Mouse (Mus musculus) thymus, adult 18-20 months (tissue): Measurements from ENCODE around the gene Vsig10.
"Not testable (repeated sequence)": the region's sequence is repeated elsewhere in the genome, so short reads cannot be mapped to it uniquely, and the experiment has no call there.

ENCODE experiments used
- DNase-seq, 2 experiments: peaks; one replicate each; pipeline ENCODE4 v3.0.0; 2022; ENCODE audit warnings: mixed read lengths in 2 of 2

Gene Vsig10

GRCm38 (mm10) chr5:117318741-117319629 lies at the start of gene Vsig10:
Vsig10 (plus strand) TSS chr5:117319083.
- DNase-seq, result peak; percentile 8 to 17

GRCm38 (mm10) chr5:117269395-117269794 lies 49.5 kb upstream of the Vsig10 start:
- DNase-seq, result no peak

GRCm38 (mm10) chr5:117271945-117272344 lies 46.9 kb upstream of the Vsig10 start:
- no peak for DNase-seq

GRCm38 (mm10) chr5:117274817-117275216 lies 44.1 kb upstream of the Vsig10 start:
- DNase-seq, result no peak

GRCm38 (mm10) chr5:117277784-117278183 lies 41.1 kb upstream of the Vsig10 start:
- no peak for DNase-seq

- DNase-seq, result no peak
Observed at GRCm38 (mm10) chr5:117278809-117279668, 39.8 kb upstream of the Vsig10 start.

- DNase-seq, result no peak
Observed at GRCm38 (mm10) chr5:117279669-117280050, 39.2 kb upstream of the Vsig10 start.

- no peak for DNase-seq
Observed at GRCm38 (mm10) chr5:117281536-117281935, 37.3 kb upstream of the Vsig10 start.

- no peak for DNase-seq
Observed at GRCm38 (mm10) chr5:117282360-117282759, 36.5 kb upstream of the Vsig10 start.

- no peak for DNase-seq
Observed at GRCm38 (mm10) chr5:117284029-117284428, 34.9 kb upstream of the Vsig10 start.

GRCm38 (mm10) chr5:117284682-117285081 lies 34.2 kb upstream of the Vsig10 start:
- no peak for DNase-seq

- no peak for DNase-seq
Observed at GRCm38 (mm10) chr5:117285266-117285665, 33.6 kb upstream of the Vsig10 start.

- no peak for DNase-seq
Observed at GRCm38 (mm10) chr5:117286286-117286685, 32.6 kb upstream of the Vsig10 start.

- DNase-seq, result peak; percentile 88 to 90
Observed at GRCm38 (mm10) chr5:117286831-117287822, 31.8 kb upstream of the Vsig10 start, which contains the start of gene Pebp1. Pebp1 (minus strand) TSS chr5:117287625.

GRCm38 (mm10) chr5:117289646-117290045 lies 29.2 kb upstream of the Vsig10 start:
- DNase-seq, result no peak

GRCm38 (mm10) chr5:117290081-117290480 lies 28.8 kb upstream of the Vsig10 start:
- no peak for DNase-seq

GRCm38 (mm10) chr5:117291312-117291711 lies 27.6 kb upstream of the Vsig10 start:
- no peak for DNase-seq

GRCm38 (mm10) chr5:117292547-117292946 lies 26.3 kb upstream of the Vsig10 start:
- DNase-seq, result no peak

- DNase-seq, result not testable (repeated sequence)
Observed at GRCm38 (mm10) chr5:117293776-117294175, 25.1 kb upstream of the Vsig10 start.

- DNase-seq, result no peak
Observed at GRCm38 (mm10) chr5:117295011-117295410, 23.9 kb upstream of the Vsig10 start.

GRCm38 (mm10) chr5:117302899-117303298 lies 16.0 kb upstream of the Vsig10 start:
- DNase-seq, result no peak
